ENCODE assay signal across 8 mouse cellular contexts in the genomic region with DNA sequence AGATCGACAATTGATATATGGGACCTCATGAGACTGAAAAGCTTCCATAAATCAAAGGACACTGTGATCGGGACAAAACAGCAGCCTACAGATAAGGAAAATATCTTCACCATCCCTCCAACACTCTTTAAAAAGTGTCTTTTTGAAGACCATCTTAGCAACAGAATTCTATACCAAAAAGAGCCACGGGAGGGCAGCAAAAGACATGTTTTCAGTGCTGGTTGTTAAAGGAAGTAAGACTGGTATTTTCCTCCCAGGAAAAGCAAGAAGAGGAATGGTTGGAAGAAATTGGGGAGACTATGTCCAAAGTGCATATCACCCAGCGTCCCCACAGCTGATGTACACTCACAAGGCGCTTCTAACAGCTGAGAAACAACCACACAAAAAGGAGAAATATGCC.
DNase-seq lines count a peak whose midpoint lies in the region; ATAC-seq and TF ChIP-seq lines count a peak whose summit lies in the region.
"Had no signal": no experiment of that assay in that cellular context is flagged by ENCODE, and none has a peak within 500 bp of the region (broad histone marks: within the 10 kb centered on the region; RNA-seq: fewer than 3 reads in every experiment).

No protein-coding gene starts in this region.

- intact Hi-C loops in left cerebral cortex, postnatal 25 days (cut with DNase I): loop anchor here (5.0 kb wide), 2 partner anchors 45 to 850 kb away; no protein-coding TSS in a partner anchor

- no peak for ATAC-seq in hindbrain, postnatal 0 days

- peak; percentile 77 for TF ChIP-seq CTCF in hindbrain, postnatal 0 days (IDR thresholded peaks at IDR 0.05; ENCODE audit: low read depth)

- no peak overlapping the region for H3K27ac ChIP-seq in hindbrain, postnatal 0 days
- H3K27ac ChIP-seq: neural tube, embryonic 13.5 days had no signal

- H3K36me3 ChIP-seq in hindbrain, postnatal 0 days (ENCODE audit: insufficient read depth, low read length): no peaks in the 10 kb centered on the region
- H3K36me3 ChIP-seq: neural tube, embryonic 13.5 days had no signal

- no peaks in the 10 kb centered on the region for H3K4me1 ChIP-seq in hindbrain, postnatal 0 days (ENCODE audit: insufficient read depth, low read length)
- H3K4me1 ChIP-seq: neural tube, embryonic 13.5 days had no signal

- peak; percentile 40 for DNase-seq in ovary, postnatal 14 days (ENCODE audit: low spot score)
- DNase-seq in ovary, adult 18-20 months (ENCODE audit: low spot score): no peak
- DNase-seq in adrenal gland, adult 18-20 months (ENCODE audit: low spot score in 2 of 2): peak; percentile 45 to 47
- DNase-seq in cerebellum, postnatal 25 days: peak; percentile 60 to 82
- DNase-seq in hindbrain, postnatal 0 days (ENCODE audit: low spot score): peak; percentile 90
- peak; percentile 83 to 88 for DNase-seq in left cerebral cortex, postnatal 25 days (ENCODE audit: low spot score in 2 of 2)
- peak; percentile 66 to 71 for DNase-seq in right cerebral cortex, postnatal 36 days (ENCODE audit: low spot score in 2 of 2)

- H3K4me2 ChIP-seq in hindbrain, postnatal 0 days (ENCODE audit: low read depth, low read length): no peak overlapping the region
- H3K4me2 ChIP-seq: neural tube, embryonic 13.5 days had no signal

- no peak overlapping the region for H3K9ac ChIP-seq in hindbrain, postnatal 0 days (replicated peaks; ENCODE audit: low read length)
- H3K9ac ChIP-seq: neural tube, embryonic 13.5 days had no signal

- WGBS in hindbrain, postnatal 0 days: 30% methylated on average over 5 of the region's 5 CpGs

- no peaks in the 10 kb centered on the region for H3K27me3 ChIP-seq in hindbrain, postnatal 0 days (ENCODE audit: insufficient read depth, low read length)
- H3K27me3 ChIP-seq: neural tube, embryonic 13.5 days had no signal

- no peak overlapping the region for H3K4me3 ChIP-seq in hindbrain, postnatal 0 days (ENCODE audit: low read length)
- H3K4me3 ChIP-seq: neural tube, embryonic 13.5 days had no signal

- no peaks in the 10 kb centered on the region for H3K9me3 ChIP-seq in hindbrain, postnatal 0 days (ENCODE audit: low read length)
- H3K9me3 ChIP-seq: neural tube, embryonic 13.5 days had no signal
